In the genomic region with DNA sequence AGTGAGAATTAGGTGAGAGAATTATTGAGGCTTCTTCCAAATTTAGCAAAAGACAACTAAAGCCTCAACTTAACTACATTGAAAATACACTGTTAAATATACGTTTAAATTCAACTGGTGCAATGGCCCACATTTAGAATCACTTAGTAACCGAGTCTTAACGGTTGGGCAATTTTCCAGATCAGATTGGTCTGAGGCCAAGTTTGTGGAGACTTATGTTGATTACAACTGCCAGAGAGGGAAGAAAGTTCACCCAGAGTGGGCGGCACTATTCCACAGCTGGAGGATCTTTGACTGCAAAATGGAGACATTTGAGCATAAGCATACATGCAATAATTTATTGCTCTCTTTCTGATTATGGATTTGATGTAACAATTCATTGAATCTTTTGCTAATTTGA, we compare ENCODE assay signal across 9 mouse cellular contexts.
DNase-seq lines count a peak whose midpoint lies in the region; ATAC-seq and TF ChIP-seq lines count a peak whose summit lies in the region.
"Had no signal": no experiment of that assay in that cellular context is flagged by ENCODE, and none has a peak within 500 bp of the region (broad histone marks: within the 10 kb centered on the region; RNA-seq: fewer than 3 reads in every experiment).

No protein-coding gene starts in this region.

- no peak overlapping the region for H3K4me2 ChIP-seq in heart, embryonic 11.5 days
- H3K4me2 ChIP-seq: liver, embryonic 13.5 days had no signal

- no peak overlapping the region for H3K27ac ChIP-seq in heart, embryonic 11.5 days (ENCODE audit: low read depth, low read length)
- H3K27ac ChIP-seq in gastrocnemius, adult 2 months = no peak overlapping the region
- H3K27ac ChIP-seq: liver, embryonic 13.5 days had no signal

- no peak for ATAC-seq in heart, embryonic 11.5 days (replicated peaks; ENCODE audit: insufficient number of reproducible peaks, low FRiP score, low TSS enrichment)
- ATAC-seq in megakaryocyte progenitor cell, adult 5-6 weeks (replicated peaks; ENCODE audit: poor library complexity) = peak; percentile 68

- intact Hi-C loops in gastrocnemius, adult 2 months (cut with DNase I) = no loop called here

- H3K4me3 ChIP-seq in heart, embryonic 11.5 days (ENCODE audit: low read depth, low read length) = no peak overlapping the region
- H3K4me3 ChIP-seq in gastrocnemius, adult 2 months = no peak overlapping the region
- H3K4me3 ChIP-seq: liver, embryonic 13.5 days had no signal

- no peaks in the 10 kb centered on the region for H3K4me1 ChIP-seq in heart, embryonic 11.5 days (ENCODE audit: control insufficient read depth, insufficient read depth, low read length)
- H3K4me1 ChIP-seq: liver, embryonic 13.5 days had no signal

- H3K9me3 ChIP-seq in heart, embryonic 11.5 days (replicated peaks; ENCODE audit: control insufficient read depth, low read length) = no peaks in the 10 kb centered on the region
- H3K9me3 ChIP-seq: liver, embryonic 13.5 days had no signal

- WGBS in heart, embryonic 11.5 days (ENCODE audit: insufficient replicate concordance) = 70% methylated on average over 4 of the region's 4 CpGs

- H3K36me3 ChIP-seq in heart, embryonic 11.5 days (ENCODE audit: control insufficient read depth, insufficient read depth, low read length) = no peaks in the 10 kb centered on the region
- H3K36me3 ChIP-seq: liver, embryonic 13.5 days had no signal

- TF ChIP-seq CTCF in gastrocnemius, adult 2 months (IDR thresholded peaks at IDR 0.05) = no peak

- peak; percentile 5 for DNase-seq in heart, postnatal 4 days
- peak; percentile 5 for DNase-seq in retina, postnatal 1 day
- no peak for DNase-seq in retina, embryonic 14.5 days (ENCODE audit: low spot score)
- peak; percentile 61 for DNase-seq in fat pad, adult 2 months (ENCODE audit: extremely low read depth, low read depth, low spot score)
- DNase-seq in MN1 (ENCODE audit: low spot score) = no peak
- no peak for DNase-seq in gastrocnemius, adult 2 months
- DNase-seq: liver, embryonic 13.5 days had no signal

- no peaks in the 10 kb centered on the region for H3K27me3 ChIP-seq in heart, embryonic 11.5 days (ENCODE audit: control insufficient read depth, insufficient read depth, low read length)
- H3K27me3 ChIP-seq: liver, embryonic 13.5 days had no signal

- H3K9ac ChIP-seq in heart, embryonic 11.5 days (ENCODE audit: low read depth, low read length) = no peak overlapping the region
- H3K9ac ChIP-seq: liver, embryonic 13.5 days had no signal

Comparison
In these comparisons a context has a peak if more than half of its experiments do, and no peak if none do; other contexts are left out.
1. DNase-seq: peak in heart, postnatal 4 days (single experiment), retina, postnatal 1 day (single experiment) and fat pad, adult 2 months (single experiment); none in retina, embryonic 14.5 days (single experiment), MN1 (single experiment) and gastrocnemius, adult 2 months (single experiment).